Mouse (Mus musculus) embryonic facial prominence, embryonic 14.5 days (tissue): ENCODE measurements around the gene Spata3. TPM values are rescaled to one million over a fixed set of nuclear protein-coding genes. Genes with fewer than 3 reads are reported as not detected.
"Not testable (repeated sequence)": the region's sequence is repeated elsewhere in the genome, so short reads cannot be mapped to it uniquely, and the experiment has no call there.

ENCODE experiments used
- ATAC-seq: fragments of 200-750 bp; cut with Nextera tagmentation; 2 replicates; pipeline ENCODE4 v1.8.0; 2017; ENCODE audit warnings: low read depth, moderate number of reproducible peaks, moderate TSS enrichment
- DNase-seq: peaks from one replicate; pipeline ENCODE4 v3.0.0-alpha.2; 2015; ENCODE audit warnings: low spot score
- H3K27ac ChIP-seq: fragments of 300-500 bp; sonication (generic); replicated peaks from 2 replicates; pipeline ENCODE4 v1.5.1; 2014; ENCODE audit warnings: low read depth, mild to moderate bottlenecking, low read length, moderate library complexity
- H3K27me3 ChIP-seq: fragments of 300-500 bp; sonication (generic); replicated peaks from 2 replicates; pipeline ENCODE4 v1.6.1; 2014; ENCODE audit warnings: low read length; ENCODE audit not compliant: control insufficient read depth, insufficient read depth
- H3K36me3 ChIP-seq: fragments of 300-500 bp; sonication (generic); 2 replicates; pipeline ENCODE4 v1.6.1; 2014; ENCODE audit warnings: low read length, mixed read lengths; ENCODE audit not compliant: control insufficient read depth, insufficient read depth
- H3K4me1 ChIP-seq: fragments of 300-500 bp; sonication (generic); 2 replicates; pipeline ENCODE4 v1.6.1; 2014; ENCODE audit warnings: antibody characterized with exemption, low read length; ENCODE audit not compliant: control insufficient read depth, insufficient read depth
- H3K4me2 ChIP-seq: fragments of 300-500 bp; sonication (generic); 2 replicates; pipeline ENCODE4 v1.6.1; 2014; ENCODE audit warnings: low read depth, mild to moderate bottlenecking, low read length, moderate library complexity, mixed read lengths
- H3K4me3 ChIP-seq: fragments of 300-500 bp; sonication (generic); 2 replicates; pipeline ENCODE4 v1.5.1; 2014; ENCODE audit warnings: low read depth, mild to moderate bottlenecking, low read length
- H3K9ac ChIP-seq: fragments of 300-500 bp; sonication (generic); 2 replicates; pipeline ENCODE4 v1.6.1; 2014; ENCODE audit warnings: low read depth, mild to moderate bottlenecking, low read length, moderate library complexity, mixed read lengths
- H3K9me3 ChIP-seq: fragments of 300-500 bp; sonication (generic); 2 replicates; pipeline ENCODE4 v1.6.1; 2016; ENCODE audit warnings: low read length; ENCODE audit not compliant: control insufficient read depth
- WGBS: fragments of 180-500 bp; shearing (Covaris S2); extraction: QIAGEN DNeasy Blood & Tissue Kit; methylation state at CpG from one replicate; pipeline ENCODE4 v1.1.7; 2014; 5-methylcytosine and 5-hydroxymethylcytosine counted together
- polyA plus RNA-seq: library from polyadenylated mRNA; unstranded; fragments of >200 nt; fragmentation: Nextera tagmentation; extraction: Ambion mirVana; gene quantifications from 2 replicates; pipeline ENCODE4 v1.2.1, GENCODE M21; 2014

Gene Spata3
- polyA plus RNA-seq, 1 experiment from 2014 or later = not detected

- WGBS = under 1% methylated on average over 7 of the region's 7 CpGs
- H3K9ac ChIP-seq = no peak overlapping the region
- H3K4me2 ChIP-seq = peak overlapping the region; percentile 16; the same call in 1 of the 2 replicates
- H3K9me3 ChIP-seq = no peaks in the 10 kb centered on the region
- H3K4me1 ChIP-seq = no peaks in the 10 kb centered on the region
- H3K4me3 ChIP-seq = no peak overlapping the region
- H3K27ac ChIP-seq = no peak overlapping the region
- ATAC-seq = peak; percentile 86
- H3K36me3 ChIP-seq = no peaks in the 10 kb centered on the region
- peak; percentile 97 for DNase-seq
- H3K27me3 ChIP-seq = no peaks in the 10 kb centered on the region
These were observed 8.8 kb upstream of the Spata3 start for GRCm38 (mm10) chr1:86007778-86008177.

- not testable (repeated sequence) for ATAC-seq, H3K4me2 ChIP-seq, H3K36me3 ChIP-seq, H3K4me3 ChIP-seq, H3K4me1 ChIP-seq, H3K9me3 ChIP-seq, H3K27ac ChIP-seq, H3K9ac ChIP-seq, DNase-seq
- H3K27me3 ChIP-seq = peaks cover 32% of the 10 kb centered on the region
- WGBS = 97% methylated on average over 9 of the region's 9 CpGs
These were observed 858 bp upstream of the Spata3 start for GRCm38 (mm10) chr1:86015758-86016157.

- H3K9me3 ChIP-seq = no peaks in the 10 kb centered on the region
- H3K27me3 ChIP-seq = peaks cover 44% of the 10 kb centered on the region
- peak overlapping the region; percentile 53 for H3K4me3 ChIP-seq
- no peaks in the 10 kb centered on the region for H3K4me1 ChIP-seq
- no peaks in the 10 kb centered on the region for H3K36me3 ChIP-seq
- DNase-seq = peak; percentile 65
- H3K27ac ChIP-seq = no peak overlapping the region
- 11% methylated on average over 16 of the region's 60 CpGs for WGBS
- H3K9ac ChIP-seq = peak overlapping the region; percentile 69
- ATAC-seq = peak; percentile 74
- H3K4me2 ChIP-seq = peak overlapping the region; percentile 96
These were observed 1.8 kb downstream of the Spata3 start for GRCm38 (mm10) chr1:86018235-86019055.

- Histone ChIP-seq H3K4me2 (no peak overlapping the region), H3K9me3 (no peaks in the 10 kb centered on the region), H3K9ac (no peak overlapping the region), H3K27me3 (peaks cover 44% of the 10 kb centered on the region), H3K4me1 (no peaks in the 10 kb centered on the region), H3K27ac (no peak overlapping the region), H3K36me3 (no peaks in the 10 kb centered on the region), H3K4me3 (no peak overlapping the region)
- ATAC-seq = no peak
- 58% methylated on average over 11 of the region's 11 CpGs for WGBS
- DNase-seq = peak; percentile 13
These were observed 4.9 kb downstream of the Spata3 start for GRCm38 (mm10) chr1:86021365-86021989.

- Histone ChIP-seq H3K9ac (no peak overlapping the region), H3K4me3 (no peak overlapping the region), H3K27me3 (no peaks in the 10 kb centered on the region), H3K4me2 (no peak overlapping the region), H3K4me1 (no peaks in the 10 kb centered on the region), H3K9me3 (no peaks in the 10 kb centered on the region), H3K36me3 (no peaks in the 10 kb centered on the region), H3K27ac (no peak overlapping the region)
- 17% methylated on average over 11 of the region's 11 CpGs for WGBS
- DNase-seq (peak; percentile 34), ATAC-seq (peak; percentile 44; the same call in 1 of the 2 replicates)
These were observed 15.8 kb downstream of the Spata3 start for GRCm38 (mm10) chr1:86032273-86032987.

- 61% methylated on average over 3 of the region's 3 CpGs for WGBS
- ATAC-seq (no peak), DNase-seq (no peak)
- H3K4me1 ChIP-seq = no peaks in the 10 kb centered on the region
- peaks cover 8% of the 10 kb centered on the region; the same call in 1 of the 2 replicates for H3K9me3 ChIP-seq
- no peak overlapping the region for H3K4me3 ChIP-seq
- H3K27me3 ChIP-seq = peaks cover 4% of the 10 kb centered on the region
- H3K36me3 ChIP-seq = no peaks in the 10 kb centered on the region
- H3K4me2 ChIP-seq = no peak overlapping the region
- H3K9ac ChIP-seq = no peak overlapping the region
- H3K27ac ChIP-seq = no peak overlapping the region
These were observed 21.8 kb downstream of the Spata3 start for GRCm38 (mm10) chr1:86038191-86038951.

DNA sequence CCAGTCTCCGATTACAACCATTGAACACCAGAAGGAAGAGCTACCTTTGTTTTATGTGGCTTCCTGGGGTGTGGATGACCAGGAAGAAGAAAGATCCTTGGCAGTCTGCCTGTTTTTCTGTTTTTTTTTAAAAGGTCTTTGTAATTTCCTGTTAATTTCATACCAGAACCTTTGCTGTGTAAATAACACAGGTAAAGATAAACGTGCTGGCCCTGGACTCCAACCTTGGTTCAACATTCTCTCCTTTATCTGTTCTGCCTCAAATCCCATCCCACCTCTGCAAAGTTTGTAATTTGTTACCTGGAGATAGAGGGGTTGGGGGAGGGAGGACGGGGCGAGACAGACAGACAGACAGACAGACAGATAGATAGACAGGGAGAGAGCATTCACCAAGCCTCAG lies 23.5 kb downstream of the Spata3 start:
- no peak overlapping the region for H3K4me2 ChIP-seq
- WGBS = 66% methylated on average over 4 of the region's 4 CpGs
- no peak overlapping the region for H3K4me3 ChIP-seq
- no peak overlapping the region for H3K27ac ChIP-seq
- peaks cover 22% of the 10 kb centered on the region for H3K27me3 ChIP-seq
- H3K36me3 ChIP-seq = no peaks in the 10 kb centered on the region
- ATAC-seq = peak; percentile 41; the same call in 1 of the 2 replicates
- H3K9ac ChIP-seq = no peak overlapping the region
- H3K9me3 ChIP-seq = peaks cover 8% of the 10 kb centered on the region; the same call in 1 of the 2 replicates
- peak; percentile 64 for DNase-seq
- H3K4me1 ChIP-seq = no peaks in the 10 kb centered on the region

DNA sequence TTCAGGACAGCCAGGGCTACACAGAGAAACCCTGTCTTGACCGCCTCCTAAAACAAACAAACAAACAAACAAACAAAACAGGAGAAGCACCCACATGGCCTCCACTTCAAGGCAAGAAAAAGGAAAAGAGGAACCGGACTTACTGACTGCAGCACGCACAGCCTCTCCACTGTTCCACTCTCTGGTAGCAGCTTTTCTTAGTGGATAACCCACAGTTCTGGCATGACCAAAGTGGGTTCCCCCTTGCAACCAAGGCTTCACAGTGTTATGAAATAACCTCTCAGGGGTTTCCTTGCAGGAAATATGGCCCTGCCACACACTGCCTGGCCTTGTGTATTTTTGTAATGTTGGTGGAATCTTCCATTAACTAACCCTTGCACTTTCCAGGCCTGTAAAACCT lies 24.2 kb downstream of the Spata3 start:
- ATAC-seq (no peak), DNase-seq (no peak)
- H3K9me3 ChIP-seq = peaks cover 8% of the 10 kb centered on the region; the same call in 1 of the 2 replicates
- H3K27ac ChIP-seq = no peak overlapping the region
- no peaks in the 10 kb centered on the region for H3K36me3 ChIP-seq
- no peaks in the 10 kb centered on the region for H3K4me1 ChIP-seq
- H3K9ac ChIP-seq = no peak overlapping the region
- H3K4me3 ChIP-seq = no peak overlapping the region
- WGBS = 87% methylated on average over 3 of the region's 3 CpGs
- peaks cover 29% of the 10 kb centered on the region for H3K27me3 ChIP-seq
- no peak overlapping the region for H3K4me2 ChIP-seq
